Mouse (Mus musculus) limb, embryonic 14.5 days (tissue): ENCODE results near the gene Rarres2. TPM values are rescaled to one million over a fixed set of nuclear protein-coding genes. Genes with fewer than 3 reads are reported as not detected.
"Not testable (repeated sequence)": the region's sequence is repeated elsewhere in the genome, so short reads cannot be mapped to it uniquely, and the experiment has no call there.

Experiments
- ATAC-seq: fragments of 200-750 bp; cut with Nextera tagmentation; 2 replicates; pipeline ENCODE4 v1.8.0; 2017; ENCODE audit warnings: low read depth, moderate number of reproducible peaks, moderate TSS enrichment; ENCODE audit not compliant: low FRiP score
- DNase-seq: peaks from one replicate; pipeline ENCODE4 v3.0.0-alpha.2; 2015; ENCODE audit warnings: low spot score
- H3K27ac ChIP-seq: fragments of 300-500 bp; sonication (generic); replicated peaks from 2 replicates; pipeline ENCODE4 v1.5.1; 2014; ENCODE audit warnings: low read depth, mild to moderate bottlenecking, low read length, moderate library complexity, mixed read lengths
- H3K27me3 ChIP-seq: fragments of 300-500 bp; sonication (generic); 2 replicates; pipeline ENCODE4 v1.6.1; 2014; ENCODE audit warnings: low read length, mixed read lengths; ENCODE audit not compliant: control insufficient read depth, insufficient read depth
- H3K36me3 ChIP-seq: fragments of 300-500 bp; sonication (generic); 2 replicates; pipeline ENCODE4 v1.6.1; 2014; ENCODE audit warnings: mild to moderate bottlenecking, low read length, moderate library complexity, mixed read lengths; ENCODE audit not compliant: control insufficient read depth, insufficient read depth
- H3K4me1 ChIP-seq: fragments of 300-500 bp; sonication (generic); 2 replicates; pipeline ENCODE4 v1.6.1; 2014; ENCODE audit warnings: antibody characterized with exemption, low read length, mixed read lengths; ENCODE audit not compliant: control insufficient read depth, insufficient read depth
- H3K4me2 ChIP-seq: fragments of 300-500 bp; sonication (generic); replicated peaks from 2 replicates; pipeline ENCODE4 v1.6.1; 2014; ENCODE audit warnings: low read depth, mild to moderate bottlenecking, low read length, moderate library complexity; ENCODE audit not compliant: severe bottlenecking
- H3K4me3 ChIP-seq: fragments of 300-500 bp; sonication (generic); replicated peaks from 2 replicates; pipeline ENCODE4 v1.5.1; 2014; ENCODE audit warnings: low read length
- H3K9ac ChIP-seq: fragments of 300-500 bp; sonication (generic); 2 replicates; pipeline ENCODE4 v1.6.1; 2014; ENCODE audit warnings: mild to moderate bottlenecking, low read depth, low read length, moderate library complexity; ENCODE audit not compliant: severe bottlenecking
- H3K9me3 ChIP-seq: fragments of 300-500 bp; sonication (generic); 2 replicates; pipeline ENCODE4 v1.6.1; 2016; ENCODE audit warnings: low read length; ENCODE audit not compliant: control insufficient read depth
- POLR2A ChIP-seq: fragments of 200-500 bp; IDR thresholded peaks from 2 replicates; pipeline ENCODE4 v1.8.0; 2012; ENCODE audit warnings: inconsistent platforms, mild to moderate bottlenecking, moderate library complexity, borderline replicate concordance; ENCODE audit not compliant: insufficient read depth, insufficient read length; ENCODE audit errors: extremely low read depth
- WGBS: fragments of 180-500 bp; shearing (Covaris S2); extraction: QIAGEN DNeasy Blood & Tissue Kit; methylation state at CpG from one replicate; pipeline ENCODE4 v1.1.7; 2014; 5-methylcytosine and 5-hydroxymethylcytosine counted together
- polyA plus RNA-seq, 2 experiments: library from polyadenylated mRNA; depleted of rRNA in 1 of 2; stranded (reverse) in 1 of 2; unstranded in 1 of 2; fragments of >200 nt; fragmentation: Nextera tagmentation in 1 of 2; extraction: Ambion mirVana in 1 of 2; gene quantifications; 2 replicates each; pipeline versions ENCODE4 v1.2.1 to v1.2.3; 2012 to 2014

Gene Rarres2
- polyA plus RNA-seq, 2 experiments, result 19.7 to 21.3 TPM

DNA sequence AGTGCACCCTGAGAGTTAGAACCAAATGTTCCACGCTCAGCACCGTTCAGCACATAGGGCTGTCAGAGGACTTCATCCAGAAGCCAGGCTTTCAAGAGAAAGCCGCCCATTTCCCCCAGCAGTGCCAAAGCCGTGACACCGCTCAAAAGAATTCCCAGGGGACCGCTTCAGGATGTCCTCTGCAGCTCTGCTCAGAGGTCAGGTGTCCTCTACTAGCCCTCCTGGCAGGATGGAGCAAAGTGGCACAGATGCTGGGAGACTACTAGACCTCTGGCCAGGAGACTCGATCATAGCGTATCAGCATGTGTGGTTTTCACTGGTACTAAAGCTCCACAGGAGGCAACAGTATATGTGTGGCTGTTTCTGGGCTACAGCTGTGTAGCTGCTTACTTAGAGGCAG lies 37.7 kb downstream of the Rarres2 start:
- TF ChIP-seq POLR2A, result no peak
- no peak overlapping the region for H3K4me2 ChIP-seq
- H3K36me3 ChIP-seq, result peaks cover 34% of the 10 kb centered on the region
- H3K4me3 ChIP-seq, result no peak overlapping the region
- DNase-seq (no peak), ATAC-seq (no peak)
- no peak overlapping the region for H3K9ac ChIP-seq
- no peak overlapping the region for H3K27ac ChIP-seq
- no peaks in the 10 kb centered on the region for H3K27me3 ChIP-seq
- no peaks in the 10 kb centered on the region for H3K9me3 ChIP-seq
- 68% methylated on average over 8 of the region's 8 CpGs for WGBS
- H3K4me1 ChIP-seq, result peaks cover 7% of the 10 kb centered on the region; the same call in 1 of the 2 replicates

DNA sequence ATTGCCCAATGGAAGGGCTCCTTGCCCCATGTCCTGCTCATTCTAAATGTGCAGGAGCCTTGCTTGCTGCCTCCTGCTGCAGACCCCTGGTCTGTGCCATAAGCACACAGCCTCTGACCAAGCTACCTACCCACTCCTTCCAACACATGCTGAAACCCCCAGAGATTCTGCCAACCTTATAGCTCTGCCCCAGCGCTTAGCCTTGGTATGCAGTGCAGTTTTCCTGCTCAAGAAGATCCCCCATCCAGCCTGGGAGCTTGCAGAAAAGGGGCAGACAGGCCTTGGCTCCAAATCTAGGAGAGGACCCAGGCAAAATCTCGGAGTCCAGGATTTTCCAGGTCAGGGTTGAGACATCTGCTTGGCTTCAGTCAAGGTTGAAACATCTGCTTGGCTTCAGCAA lies 39.1 kb downstream of the Rarres2 start:
- Histone ChIP-seq H3K27ac (no peak overlapping the region), H3K4me1 (peaks cover 7% of the 10 kb centered on the region; the same call in 1 of the 2 replicates), H3K9ac (no peak overlapping the region), H3K9me3 (no peaks in the 10 kb centered on the region), H3K4me2 (no peak overlapping the region), H3K36me3 (peaks cover 49% of the 10 kb centered on the region), H3K27me3 (no peaks in the 10 kb centered on the region), H3K4me3 (no peak overlapping the region)
- TF ChIP-seq POLR2A, result no peak
- DNase-seq (no peak), ATAC-seq (no peak)
- WGBS, result 86% methylated on average over 2 of the region's 2 CpGs

DNA sequence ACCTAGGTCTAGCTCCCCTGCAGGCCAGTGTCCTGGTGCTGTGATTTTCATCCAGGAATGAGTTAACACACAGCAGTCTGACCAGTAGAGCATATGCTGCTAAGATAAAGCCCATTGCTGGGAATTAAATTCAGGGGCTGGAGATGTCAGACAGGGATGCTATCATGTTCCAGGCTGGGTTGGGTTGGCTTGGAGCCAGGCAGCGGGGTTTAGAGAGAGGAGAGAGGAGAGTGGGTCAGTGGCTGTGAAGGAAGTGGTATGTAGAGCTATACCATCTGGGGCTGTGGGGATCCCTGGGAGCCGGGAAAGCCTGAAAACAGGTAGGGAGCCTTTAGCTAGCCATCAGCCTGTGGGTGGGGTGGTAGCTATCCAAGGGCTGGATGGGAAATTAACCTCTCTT lies 41.7 kb downstream of the Rarres2 start:
- H3K27ac ChIP-seq, result no peak overlapping the region
- ATAC-seq (no peak), DNase-seq (no peak)
- H3K36me3 ChIP-seq, result peaks cover 54% of the 10 kb centered on the region
- H3K9me3 ChIP-seq, result no peaks in the 10 kb centered on the region
- no peaks in the 10 kb centered on the region for H3K4me1 ChIP-seq
- H3K4me2 ChIP-seq, result no peak overlapping the region
- H3K27me3 ChIP-seq, result no peaks in the 10 kb centered on the region
- no peak overlapping the region for H3K9ac ChIP-seq
- 71% methylated on average over 2 of the region's 2 CpGs for WGBS
- no peak for TF ChIP-seq POLR2A
- no peak overlapping the region for H3K4me3 ChIP-seq

DNA sequence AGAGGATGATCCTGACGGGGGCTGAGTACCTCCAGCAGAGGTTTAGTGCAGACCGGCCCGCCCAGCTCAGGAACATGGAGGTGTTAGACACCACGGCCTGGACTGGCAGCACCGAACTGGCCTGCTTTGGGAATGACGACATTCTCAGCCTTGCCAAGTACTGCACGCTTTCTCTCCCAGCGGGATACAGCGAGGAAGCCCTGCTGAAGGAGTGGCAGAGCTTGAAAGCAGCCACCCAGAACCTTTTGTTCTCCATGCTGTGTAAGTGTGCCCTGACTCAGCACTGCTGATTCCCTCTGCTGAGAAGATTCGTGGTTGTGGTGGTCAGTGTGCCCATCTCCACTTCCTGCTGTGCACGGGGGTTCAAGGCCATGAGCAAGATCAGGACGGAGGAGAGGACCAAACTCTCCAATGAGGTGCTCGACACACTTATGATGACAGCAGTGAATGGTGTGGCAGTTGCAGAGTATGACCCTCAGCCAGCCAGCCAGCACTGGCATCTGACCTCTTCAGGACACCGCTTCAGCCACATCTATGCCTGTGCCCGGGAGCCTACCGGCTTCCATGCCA lies 42.6 kb downstream of the Rarres2 start:
- Histone ChIP-seq H3K27me3 (no peaks in the 10 kb centered on the region), H3K27ac (no peak overlapping the region), H3K9ac (no peak overlapping the region), H3K4me3 (no peak overlapping the region), H3K4me1 (no peaks in the 10 kb centered on the region), H3K4me2 (no peak overlapping the region), H3K36me3 (peaks cover 59% of the 10 kb centered on the region), H3K9me3 (no peaks in the 10 kb centered on the region)
- no peak for DNase-seq
- no peak for ATAC-seq
- 94% methylated on average over 16 of the region's 16 CpGs for WGBS
- no peak for TF ChIP-seq POLR2A

DNA sequence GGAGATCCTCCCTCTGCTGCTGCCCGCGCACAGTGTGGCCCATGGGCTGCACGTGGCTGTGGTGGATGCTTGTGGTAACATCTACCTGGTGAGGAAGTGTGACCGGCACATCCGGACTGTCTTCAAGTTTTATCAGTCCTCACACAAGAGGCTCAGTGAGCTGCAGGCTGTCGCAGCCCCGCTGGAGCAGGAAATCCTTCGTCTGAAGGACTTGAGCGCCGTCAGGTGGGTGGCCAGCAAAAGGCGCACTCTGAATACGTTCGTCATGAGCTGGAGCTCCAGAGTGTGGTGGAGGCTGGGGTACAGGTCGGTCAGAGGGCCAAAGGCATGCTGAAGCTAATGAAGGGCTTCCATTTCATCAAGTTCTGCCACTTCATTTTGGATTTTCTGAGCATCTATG lies 43.3 kb downstream of the Rarres2 start:
- H3K4me3 ChIP-seq, result no peak overlapping the region
- ATAC-seq (no peak), DNase-seq (no peak)
- H3K36me3 ChIP-seq, result peaks cover 59% of the 10 kb centered on the region
- WGBS, result 81% methylated on average over 14 of the region's 14 CpGs
- no peak for TF ChIP-seq POLR2A
- H3K4me2 ChIP-seq, result no peak overlapping the region
- H3K9ac ChIP-seq, result no peak overlapping the region
- H3K4me1 ChIP-seq, result no peaks in the 10 kb centered on the region
- no peaks in the 10 kb centered on the region for H3K9me3 ChIP-seq
- no peaks in the 10 kb centered on the region for H3K27me3 ChIP-seq
- no peak overlapping the region for H3K27ac ChIP-seq

DNA sequence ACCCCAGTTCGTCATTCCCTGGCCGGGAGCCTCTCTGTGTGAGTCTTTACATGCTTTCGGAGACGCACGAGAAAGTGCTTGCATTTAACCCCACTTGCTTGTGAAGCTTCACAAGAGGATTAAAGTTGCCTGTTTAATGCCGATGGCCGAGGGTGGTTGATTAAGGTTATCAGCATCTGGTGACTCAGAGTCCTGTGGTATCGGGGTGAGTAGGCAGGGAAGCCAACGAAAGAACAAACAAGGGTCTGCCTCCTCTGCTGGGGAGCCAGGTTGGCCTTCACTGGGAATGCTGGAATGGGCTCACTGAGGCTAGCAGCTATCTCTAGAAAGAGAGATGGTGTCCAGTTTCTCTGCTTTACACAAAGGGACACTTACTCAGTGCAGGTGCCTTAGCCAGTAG lies 44.7 kb downstream of the Rarres2 start:
- WGBS, result 94% methylated on average over 9 of the region's 9 CpGs
- no peak overlapping the region for H3K27ac ChIP-seq
- DNase-seq, result no peak
- no peak for TF ChIP-seq POLR2A
- no peaks in the 10 kb centered on the region for H3K27me3 ChIP-seq
- H3K9ac ChIP-seq, result no peak overlapping the region
- H3K36me3 ChIP-seq, result peaks cover 49% of the 10 kb centered on the region
- no peak overlapping the region for H3K4me2 ChIP-seq
- no peak for ATAC-seq
- H3K4me1 ChIP-seq, result no peaks in the 10 kb centered on the region
- no peak overlapping the region for H3K4me3 ChIP-seq
- no peaks in the 10 kb centered on the region for H3K9me3 ChIP-seq

DNA sequence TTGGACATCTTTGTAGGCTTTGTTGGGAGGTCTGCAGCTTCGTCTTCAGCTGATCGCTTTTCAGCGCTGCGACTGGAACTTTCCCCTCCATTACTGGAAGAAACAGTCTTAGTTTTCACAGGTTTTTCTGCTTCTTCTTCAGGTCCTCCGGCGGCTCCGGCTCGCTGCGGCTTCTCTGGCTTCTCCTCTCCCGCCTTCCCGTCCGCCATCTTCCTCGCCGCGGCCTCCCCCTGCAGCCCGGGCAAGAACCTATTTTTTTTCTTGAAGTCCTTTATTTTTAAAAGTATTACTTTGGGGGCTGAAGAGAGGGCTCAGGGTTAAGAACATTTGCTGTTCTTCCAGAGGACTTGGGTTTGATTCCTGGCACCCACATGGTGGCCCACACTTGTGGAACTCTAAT lies 47.7 kb downstream of the Rarres2 start:
- not testable (repeated sequence) for H3K4me1 ChIP-seq, H3K9ac ChIP-seq, H3K9me3 ChIP-seq, ATAC-seq, H3K27ac ChIP-seq, H3K4me2 ChIP-seq, H3K27me3 ChIP-seq, H3K4me3 ChIP-seq, DNase-seq
- 96% methylated on average over 14 of the region's 16 CpGs for WGBS
- peaks cover 27% of the 10 kb centered on the region for H3K36me3 ChIP-seq
